Mouse (Mus musculus) testis, adult 2 months (tissue): ENCODE data around the gene Fcgr1. TPM values are rescaled to one million over a fixed set of nuclear protein-coding genes. Genes with fewer than 3 reads are reported as not detected.
"Not testable (repeated sequence)": the region's sequence is repeated elsewhere in the genome, so short reads cannot be mapped to it uniquely, and the experiment has no call there.

Source experiments
- H3K27ac ChIP-seq: fragments of 200-500 bp; 2 replicates; pipeline ENCODE4 v1.5.1; 2012; ENCODE audit warnings: low read depth, low read length; ENCODE audit not compliant: control insufficient read depth, insufficient read depth
- H3K27me3 ChIP-seq: fragments of 200-500 bp; 2 replicates; pipeline ENCODE4 v1.6.1; 2012; ENCODE audit warnings: mild to moderate bottlenecking, low read length, moderate library complexity; ENCODE audit not compliant: control insufficient read depth, insufficient read depth
- H3K36me3 ChIP-seq: fragments of 200-500 bp; 2 replicates; pipeline ENCODE4 v1.6.1; 2012; ENCODE audit warnings: mild to moderate bottlenecking, low read length; ENCODE audit not compliant: control insufficient read depth, insufficient read depth
- H3K4me1 ChIP-seq: fragments of 200-500 bp; 2 replicates; pipeline ENCODE4 v1.6.1; 2012; ENCODE audit warnings: low read length; ENCODE audit not compliant: control insufficient read depth, insufficient read depth
- H3K4me3 ChIP-seq: fragments of 200-500 bp; 2 replicates; pipeline ENCODE4 v1.5.1; 2012; ENCODE audit warnings: low read depth, mild to moderate bottlenecking, low read length, moderate library complexity, mixed read lengths; ENCODE audit not compliant: control insufficient read depth
- CTCF ChIP-seq: fragments of 200-500 bp; IDR thresholded peaks from 2 replicates; pipeline ENCODE4 v1.5.1; 2012; ENCODE audit warnings: low read depth, mild to moderate bottlenecking, inconsistent platforms, low read length, moderate library complexity; ENCODE audit not compliant: control insufficient read depth, insufficient read depth, insufficient replicate concordance
- POLR2A ChIP-seq: fragments of 200-500 bp; IDR thresholded peaks from 2 replicates; pipeline ENCODE4 v1.6.1; 2012; ENCODE audit warnings: low read depth, mild to moderate bottlenecking, inconsistent platforms, low read length, moderate library complexity; ENCODE audit not compliant: control insufficient read depth
- polyA plus RNA-seq: library from polyadenylated mRNA; depleted of rRNA; stranded (reverse); fragments of >200 nt; gene quantifications from 2 replicates; pipeline ENCODE4 v1.2.3, GENCODE M21; 2012

The Fcgr1 gene
- polyA plus RNA-seq, 1 experiment: 0.19 TPM

- Histone ChIP-seq H3K4me1 (no peaks in the 10 kb centered on the region; the same call in 1 of the 2 replicates), H3K36me3 (no peaks in the 10 kb centered on the region), H3K4me3 (no peak overlapping the region), H3K27ac (no peak overlapping the region), H3K27me3 (no peaks in the 10 kb centered on the region)
- no peak for TF ChIP-seq CTCF
- no peak for TF ChIP-seq POLR2A
These were observed 42.9 kb downstream of the Fcgr1 start for GRCm38 (mm10) chr3:96250890-96251289.

DNA sequence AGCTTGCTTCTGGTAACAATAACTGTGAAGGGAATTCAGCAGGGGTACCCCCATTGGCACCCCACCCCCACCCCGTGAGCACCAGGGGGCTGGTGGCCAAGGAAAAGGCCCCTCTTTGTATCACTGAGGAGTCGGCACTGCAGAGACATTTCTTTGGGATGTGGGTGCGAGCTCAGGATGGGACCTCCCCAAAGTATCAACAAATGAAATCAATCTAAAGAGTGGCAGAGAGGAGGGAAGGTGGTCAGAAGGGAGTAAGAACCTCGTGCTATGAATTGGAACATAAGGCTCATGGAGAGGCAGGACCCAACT lies 44.8 kb downstream of the Fcgr1 start:
- Histone ChIP-seq H3K36me3 (no peaks in the 10 kb centered on the region), H3K4me3 (no peak overlapping the region), H3K27ac (no peak overlapping the region), H3K4me1 (no peaks in the 10 kb centered on the region; the same call in 1 of the 2 replicates), H3K27me3 (no peaks in the 10 kb centered on the region)
- TF ChIP-seq CTCF (no peak), POLR2A (no peak)

- H3K27ac ChIP-seq: no peak overlapping the region
- H3K4me3 ChIP-seq: peak overlapping the region; percentile 16; the same call in 1 of the 2 replicates
- no peaks in the 10 kb centered on the region; the same call in 1 of the 2 replicates for H3K4me1 ChIP-seq
- H3K36me3 ChIP-seq: no peaks in the 10 kb centered on the region
- TF ChIP-seq POLR2A: no peak
- no peaks in the 10 kb centered on the region for H3K27me3 ChIP-seq
These were observed 45.4 kb downstream of the Fcgr1 start for GRCm38 (mm10) chr3:96248141-96249033.

- no peaks in the 10 kb centered on the region for H3K27me3 ChIP-seq
- no peak for TF ChIP-seq CTCF
- no peak for TF ChIP-seq POLR2A
- no peaks in the 10 kb centered on the region; the same call in 1 of the 2 replicates for H3K4me1 ChIP-seq
- no peak overlapping the region for H3K27ac ChIP-seq
- peak overlapping the region; percentile 74 for H3K4me3 ChIP-seq
- no peaks in the 10 kb centered on the region for H3K36me3 ChIP-seq
These were observed 46.2 kb downstream of the Fcgr1 start for GRCm38 (mm10) chr3:96247356-96248140.

DNA sequence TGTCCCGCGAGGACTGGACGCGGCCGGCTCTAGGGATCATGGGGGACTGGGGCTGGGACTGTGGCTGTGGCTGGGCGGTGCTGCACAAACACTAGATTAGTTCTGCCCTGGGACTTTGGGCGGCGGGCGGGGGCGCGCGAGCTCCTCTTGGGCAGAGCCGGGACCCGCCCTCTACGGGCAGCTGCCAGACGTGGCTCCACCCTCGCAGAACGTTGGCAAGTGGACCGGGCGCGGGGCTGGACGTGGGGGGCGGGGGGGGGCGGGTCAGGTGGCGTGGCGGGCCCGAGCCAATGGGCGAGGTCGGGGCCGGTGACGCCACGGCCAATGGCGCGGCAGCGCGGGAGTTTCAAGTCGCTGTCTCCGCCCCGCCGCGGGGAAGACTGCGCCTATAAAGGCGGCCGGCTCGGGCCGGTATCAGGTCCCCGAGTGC lies 47.3 kb downstream of the Fcgr1 start, which contains the start of gene Hist2h3c1:
Gene Hist2h3c1 (plus strand): TSS at position 259 of the 430 bp plus-strand sequence.
- not testable (repeated sequence) for H3K36me3 ChIP-seq, H3K4me1 ChIP-seq, H3K27me3 ChIP-seq
- Histone ChIP-seq H3K27ac (peak within 1 kb of the TSS; percentile 85), H3K4me3 (peak within 1 kb of the TSS; percentile 84)

DNA sequence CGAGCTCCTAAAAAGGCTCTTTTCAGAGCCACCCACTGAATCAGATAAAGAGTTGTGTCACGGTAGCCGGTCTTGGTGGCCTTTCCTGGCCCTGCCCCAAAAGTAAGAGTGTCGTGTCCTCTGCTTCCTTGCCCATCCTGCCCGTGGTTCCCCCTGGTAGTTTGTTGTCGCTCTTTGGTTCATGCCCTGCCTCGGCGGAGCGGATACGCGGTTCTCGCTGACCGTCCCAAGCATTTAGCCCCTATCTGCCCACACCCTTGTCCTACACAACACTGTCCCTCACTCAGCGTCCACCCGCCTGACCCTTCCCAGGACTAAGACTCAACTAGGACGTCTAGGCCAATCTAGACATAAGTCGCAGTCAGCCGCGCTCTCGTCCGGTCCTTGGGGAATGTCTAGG lies 47.8 kb downstream of the Fcgr1 start:
- H3K36me3 ChIP-seq, H3K4me1 ChIP-seq, H3K27me3 ChIP-seq: not testable (repeated sequence)
- Histone ChIP-seq H3K27ac (peak overlapping the region; percentile 85), H3K4me3 (peak overlapping the region; percentile 84)

- not testable (repeated sequence) for H3K27me3 ChIP-seq, H3K36me3 ChIP-seq, H3K4me1 ChIP-seq
- Histone ChIP-seq H3K4me3 (peak within 1 kb of the TSS; percentile 100), H3K27ac (peak within 1 kb of the TSS; percentile 100)
- TF ChIP-seq CTCF: 0 out of 2 replicates have a peak, but pooled peaks have one; percentile 1
- TF ChIP-seq POLR2A: peak; percentile 57; the same call in 1 of the 2 replicates
These were observed 48.5 kb downstream of the Fcgr1 start, which contains the start of gene Hist2h2aa1 for GRCm38 (mm10) chr3:96245003-96245886. TSS of gene Hist2h2aa1 (plus strand) at chr3:96245497.
